Mouse (Mus musculus): ENCODE measurements around the gene Pdia6.

GRCm38 (mm10) chr12:17250962-17251361 lies 15.4 kb upstream of the Pdia6 start:
- TF ChIP-seq CTCF (IDR thresholded peaks at IDR 0.05; ENCODE audit: borderline replicate concordance, extremely low read depth, insufficient read depth, insufficient read length): no peak
- TF ChIP-seq POLR2A (IDR thresholded peaks at IDR 0.05; ENCODE audit: borderline replicate concordance, extremely low read depth, insufficient read depth, insufficient read length, poor library complexity, severe bottlenecking): no peak
